Mouse (Mus musculus): Measurements from ENCODE around the gene Fam170b. TPM values are rescaled to one million over a fixed set of nuclear protein-coding genes. Genes with fewer than 3 reads are reported as not detected.

The Fam170b gene
- polyA plus RNA-seq, 1 experiment from 2014 or later: not detected

GRCm38 (mm10) chr14:32801016-32801661, 32.6 kb upstream of the Fam170b start:
- H3K4me1 ChIP-seq (replicated peaks; ENCODE audit: control insufficient read depth, insufficient read depth, low read length): no peaks in the 10 kb centered on the region
- no peak overlapping the region for H3K4me3 ChIP-seq (ENCODE audit: low read depth, low read length)
- ATAC-seq (replicated peaks; ENCODE audit: low FRiP score): no peak; the same call in 1 of the 2 replicates
- no peak overlapping the region for H3K9ac ChIP-seq (ENCODE audit: low read length)
- no peak overlapping the region for H3K4me2 ChIP-seq (ENCODE audit: low read depth, low read length, severe bottlenecking)
- H3K9me3 ChIP-seq (ENCODE audit: control insufficient read depth, low read length): no peaks in the 10 kb centered on the region
- 56% methylated on average over 11 of the region's 11 CpGs for WGBS
- no peaks in the 10 kb centered on the region for H3K36me3 ChIP-seq (ENCODE audit: control insufficient read depth, insufficient read depth, low read length)
- DNase-seq (ENCODE audit: low spot score): peak; percentile 53
- H3K27ac ChIP-seq (ENCODE audit: low read depth, low read length): no peak overlapping the region
- H3K27me3 ChIP-seq (ENCODE audit: control insufficient read depth, insufficient read depth, low read length): no peaks in the 10 kb centered on the region

GRCm38 (mm10) chr14:32801662-32802024, 32.1 kb upstream of the Fam170b start:
- DNase-seq (ENCODE audit: low spot score) (no peak), ATAC-seq (replicated peaks; ENCODE audit: low FRiP score) (no peak)
- Histone ChIP-seq H3K9me3 (ENCODE audit: control insufficient read depth, low read length) (no peaks in the 10 kb centered on the region), H3K4me1 (replicated peaks; ENCODE audit: control insufficient read depth, insufficient read depth, low read length) (no peaks in the 10 kb centered on the region), H3K9ac (ENCODE audit: low read length) (no peak overlapping the region), H3K36me3 (ENCODE audit: control insufficient read depth, insufficient read depth, low read length) (no peaks in the 10 kb centered on the region), H3K27me3 (ENCODE audit: control insufficient read depth, insufficient read depth, low read length) (no peaks in the 10 kb centered on the region), H3K27ac (ENCODE audit: low read depth, low read length) (no peak overlapping the region), H3K4me2 (ENCODE audit: low read depth, low read length, severe bottlenecking) (no peak overlapping the region), H3K4me3 (ENCODE audit: low read depth, low read length) (no peak overlapping the region)

GRCm38 (mm10) chr14:32810111-32810510, 23.7 kb upstream of the Fam170b start:
- Histone ChIP-seq H3K4me1 (replicated peaks; ENCODE audit: control insufficient read depth, insufficient read depth, low read length) (no peaks in the 10 kb centered on the region), H3K27me3 (ENCODE audit: control insufficient read depth, insufficient read depth, low read length) (no peaks in the 10 kb centered on the region), H3K27ac (ENCODE audit: low read depth, low read length) (no peak overlapping the region), H3K4me2 (ENCODE audit: low read depth, low read length, severe bottlenecking) (no peak overlapping the region), H3K4me3 (ENCODE audit: low read depth, low read length) (no peak overlapping the region), H3K9ac (ENCODE audit: low read length) (no peak overlapping the region), H3K36me3 (ENCODE audit: control insufficient read depth, insufficient read depth, low read length) (no peaks in the 10 kb centered on the region), H3K9me3 (ENCODE audit: control insufficient read depth, low read length) (no peaks in the 10 kb centered on the region)
- DNase-seq (ENCODE audit: low spot score) (peak; percentile 14), ATAC-seq (replicated peaks; ENCODE audit: low FRiP score) (no peak)

GRCm38 (mm10) chr14:32812429-32812828, 21.3 kb upstream of the Fam170b start:
- no peaks in the 10 kb centered on the region for H3K27me3 ChIP-seq (ENCODE audit: control insufficient read depth, insufficient read depth, low read length)
- ATAC-seq (replicated peaks; ENCODE audit: low FRiP score) (no peak), DNase-seq (ENCODE audit: low spot score) (no peak)
- no peak overlapping the region for H3K4me2 ChIP-seq (ENCODE audit: low read depth, low read length, severe bottlenecking)
- H3K9ac ChIP-seq (ENCODE audit: low read length): no peak overlapping the region
- no peaks in the 10 kb centered on the region for H3K36me3 ChIP-seq (ENCODE audit: control insufficient read depth, insufficient read depth, low read length)
- H3K27ac ChIP-seq (ENCODE audit: low read depth, low read length): no peak overlapping the region
- H3K4me3 ChIP-seq (ENCODE audit: low read depth, low read length): no peak overlapping the region
- H3K9me3 ChIP-seq (ENCODE audit: control insufficient read depth, low read length): no peaks in the 10 kb centered on the region
- WGBS: 64% methylated on average over 6 of the region's 6 CpGs
- H3K4me1 ChIP-seq (replicated peaks; ENCODE audit: control insufficient read depth, insufficient read depth, low read length): no peaks in the 10 kb centered on the region

GRCm38 (mm10) chr14:32814961-32815360, 18.8 kb upstream of the Fam170b start:
- 66% methylated on average over 4 of the region's 4 CpGs for WGBS
- peak; percentile 37 for DNase-seq (ENCODE audit: low spot score)

GRCm38 (mm10) chr14:32816533-32816932, 17.2 kb upstream of the Fam170b start:
- no peaks in the 10 kb centered on the region for H3K27me3 ChIP-seq (ENCODE audit: control insufficient read depth, insufficient read depth, low read length)
- H3K36me3 ChIP-seq (ENCODE audit: control insufficient read depth, insufficient read depth, low read length): no peaks in the 10 kb centered on the region
- no peak for ATAC-seq (replicated peaks; ENCODE audit: low FRiP score)
- H3K4me2 ChIP-seq (ENCODE audit: low read depth, low read length, severe bottlenecking): no peak overlapping the region
- no peak overlapping the region for H3K27ac ChIP-seq (ENCODE audit: low read depth, low read length)
- no peak overlapping the region for H3K4me3 ChIP-seq (ENCODE audit: low read depth, low read length)
- no peaks in the 10 kb centered on the region for H3K9me3 ChIP-seq (ENCODE audit: control insufficient read depth, low read length)
- no peaks in the 10 kb centered on the region for H3K4me1 ChIP-seq (replicated peaks; ENCODE audit: control insufficient read depth, insufficient read depth, low read length)
- WGBS: 82% methylated on average over 4 of the region's 4 CpGs
- DNase-seq (ENCODE audit: low spot score): peak; percentile 33
- H3K9ac ChIP-seq (ENCODE audit: low read length): no peak overlapping the region

More at GRCm38 (mm10) chr14:32814961-32815360, 18.8 kb upstream of the Fam170b start:
- Histone ChIP-seq H3K27me3 (ENCODE audit: control insufficient read depth, insufficient read depth, low read length) (no peaks in the 10 kb centered on the region), H3K27ac (ENCODE audit: low read depth, low read length) (no peak overlapping the region), H3K9ac (ENCODE audit: low read length) (no peak overlapping the region), H3K9me3 (ENCODE audit: control insufficient read depth, low read length) (no peaks in the 10 kb centered on the region), H3K4me1 (replicated peaks; ENCODE audit: control insufficient read depth, insufficient read depth, low read length) (no peaks in the 10 kb centered on the region), H3K36me3 (ENCODE audit: control insufficient read depth, insufficient read depth, low read length) (no peaks in the 10 kb centered on the region), H3K4me3 (ENCODE audit: low read depth, low read length) (no peak overlapping the region), H3K4me2 (ENCODE audit: low read depth, low read length, severe bottlenecking) (no peak overlapping the region)
- ATAC-seq (replicated peaks; ENCODE audit: low FRiP score): no peak

- Histone ChIP-seq H3K4me1 (replicated peaks; ENCODE audit: control insufficient read depth, insufficient read depth, low read length) (no peaks in the 10 kb centered on the region), H3K4me2 (ENCODE audit: low read depth, low read length, severe bottlenecking) (no peak overlapping the region), H3K9ac (ENCODE audit: low read length) (no peak overlapping the region), H3K36me3 (ENCODE audit: control insufficient read depth, insufficient read depth, low read length) (no peaks in the 10 kb centered on the region), H3K27me3 (ENCODE audit: control insufficient read depth, insufficient read depth, low read length) (no peaks in the 10 kb centered on the region), H3K9me3 (ENCODE audit: control insufficient read depth, low read length) (no peaks in the 10 kb centered on the region), H3K4me3 (ENCODE audit: low read depth, low read length) (no peak overlapping the region), H3K27ac (ENCODE audit: low read depth, low read length) (no peak overlapping the region)
- ATAC-seq (replicated peaks; ENCODE audit: low FRiP score) (no peak), DNase-seq (ENCODE audit: low spot score) (no peak)
- WGBS: 75% methylated on average over 7 of the region's 7 CpGs
Measured at GRCm38 (mm10) chr14:32817258-32817657, 16.5 kb upstream of the Fam170b start.

- Histone ChIP-seq H3K4me3 (ENCODE audit: low read depth, low read length) (no peak overlapping the region), H3K36me3 (ENCODE audit: control insufficient read depth, insufficient read depth, low read length) (no peaks in the 10 kb centered on the region), H3K4me1 (replicated peaks; ENCODE audit: control insufficient read depth, insufficient read depth, low read length) (no peaks in the 10 kb centered on the region), H3K27me3 (ENCODE audit: control insufficient read depth, insufficient read depth, low read length) (no peaks in the 10 kb centered on the region), H3K9me3 (ENCODE audit: control insufficient read depth, low read length) (no peaks in the 10 kb centered on the region), H3K9ac (ENCODE audit: low read length) (no peak overlapping the region), H3K4me2 (ENCODE audit: low read depth, low read length, severe bottlenecking) (no peak overlapping the region), H3K27ac (ENCODE audit: low read depth, low read length) (no peak overlapping the region)
- DNase-seq (ENCODE audit: low spot score) (peak; percentile 29), ATAC-seq (replicated peaks; ENCODE audit: low FRiP score) (no peak)
- 79% methylated on average over 1 of the region's 1 CpGs for WGBS
Measured at GRCm38 (mm10) chr14:32819297-32819696, 14.5 kb upstream of the Fam170b start.

GRCm38 (mm10) chr14:32822812-32823211, 10.9 kb upstream of the Fam170b start:
- Histone ChIP-seq H3K4me1 (replicated peaks; ENCODE audit: control insufficient read depth, insufficient read depth, low read length) (0 out of 2 replicates have a peak, but pooled peaks cover 2% of the 10 kb centered on the region), H3K9ac (ENCODE audit: low read length) (no peak overlapping the region), H3K4me2 (ENCODE audit: low read depth, low read length, severe bottlenecking) (no peak overlapping the region), H3K27ac (ENCODE audit: low read depth, low read length) (no peak overlapping the region), H3K27me3 (ENCODE audit: control insufficient read depth, insufficient read depth, low read length) (no peaks in the 10 kb centered on the region), H3K9me3 (ENCODE audit: control insufficient read depth, low read length) (no peaks in the 10 kb centered on the region), H3K4me3 (ENCODE audit: low read depth, low read length) (no peak overlapping the region), H3K36me3 (ENCODE audit: control insufficient read depth, insufficient read depth, low read length) (no peaks in the 10 kb centered on the region)
- WGBS: 80% methylated on average over 4 of the region's 4 CpGs
- no peak for ATAC-seq (replicated peaks; ENCODE audit: low FRiP score)
- DNase-seq (ENCODE audit: low spot score): no peak

Measured in forebrain, embryonic 11.5 days (tissue).